Mouse (Mus musculus): ENCODE data around the gene Mau2. TPM values are rescaled to one million over a fixed set of nuclear protein-coding genes. Genes with fewer than 3 reads are reported as not detected.
A peak's percentile ranks its signal among the peaks of the same experiment; 100 is the strongest.
"Not testable (repeated sequence)": the region's sequence is repeated elsewhere in the genome, so short reads cannot be mapped to it uniquely, and the experiment has no call there.

Gene Mau2
- 10 to 100 TPM; 36.4 to 50.1 TPM for polyA plus RNA-seq (2017; shearing (Covaris generic))

- ATAC-seq: peak; percentile 95
Observed at GRCm38 (mm10) chr8:70042583-70043455, at the start of gene Mau2, which contains the start of gene Sugp1. Gene Mau2, minus strand, starts transcription at chr8:70042734. Gene Sugp1, plus strand, starts transcription at chr8:70042813.

- ATAC-seq: no peak
Observed at GRCm38 (mm10) chr8:70089296-70089960, 46.9 kb upstream of the Mau2 start.

DNA sequence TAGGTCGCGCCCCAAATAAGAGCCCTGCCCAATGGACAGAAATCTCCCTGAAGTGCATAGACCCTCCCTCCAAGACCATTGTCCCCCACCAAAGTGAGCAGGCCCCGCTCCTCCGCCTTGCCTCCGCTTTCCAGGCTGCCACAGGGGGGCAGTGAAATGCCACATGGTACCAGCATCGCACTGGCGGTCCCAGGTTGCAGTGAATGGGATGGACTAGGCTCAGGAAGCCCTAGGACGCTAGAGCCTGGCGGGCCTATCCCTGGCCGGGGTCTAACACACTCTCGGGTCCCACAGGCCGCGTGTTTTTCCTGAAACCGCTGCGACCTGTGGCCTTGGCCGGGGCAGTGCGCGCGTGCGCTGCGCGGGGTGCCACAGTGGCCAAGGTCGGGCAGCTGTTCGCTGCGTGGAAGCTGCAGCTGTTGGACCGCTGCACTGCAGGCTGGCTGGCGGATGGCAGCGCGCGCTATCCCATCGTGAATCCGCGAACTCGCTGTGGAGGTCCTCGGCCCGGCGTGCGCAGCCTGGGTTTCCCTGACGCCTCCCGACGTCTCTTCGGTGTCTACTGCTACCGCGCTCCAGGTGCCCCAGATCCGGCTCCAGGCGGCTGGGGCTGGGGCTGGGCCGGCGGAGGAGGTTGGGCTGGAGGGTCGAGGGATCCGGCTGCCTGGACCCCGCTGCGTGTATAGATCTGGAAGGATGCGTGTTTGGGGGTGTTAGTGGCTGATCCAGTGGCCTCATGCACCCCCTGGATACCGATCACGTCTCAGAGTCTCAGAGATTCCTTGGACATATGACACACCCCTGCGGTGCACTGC, 45.5 kb upstream of the Mau2 start:
- ATAC-seq: no peak

GRCm38 (mm10) chr8:70087237-70087636, 44.7 kb upstream of the Mau2 start:
- no peak for ATAC-seq

- ATAC-seq: no peak
Observed at GRCm38 (mm10) chr8:70086151-70086550, 43.6 kb upstream of the Mau2 start.

GRCm38 (mm10) chr8:70084191-70085065, 41.9 kb upstream of the Mau2 start:
- no peak for ATAC-seq

- ATAC-seq: no peak
Observed at GRCm38 (mm10) chr8:70083285-70083684, 40.8 kb upstream of the Mau2 start, which contains the start of gene Hapln4. Gene Hapln4, plus strand, starts transcription at chr8:70083457.

GRCm38 (mm10) chr8:70081976-70082375, 39.4 kb upstream of the Mau2 start:
- no peak for ATAC-seq

DNA sequence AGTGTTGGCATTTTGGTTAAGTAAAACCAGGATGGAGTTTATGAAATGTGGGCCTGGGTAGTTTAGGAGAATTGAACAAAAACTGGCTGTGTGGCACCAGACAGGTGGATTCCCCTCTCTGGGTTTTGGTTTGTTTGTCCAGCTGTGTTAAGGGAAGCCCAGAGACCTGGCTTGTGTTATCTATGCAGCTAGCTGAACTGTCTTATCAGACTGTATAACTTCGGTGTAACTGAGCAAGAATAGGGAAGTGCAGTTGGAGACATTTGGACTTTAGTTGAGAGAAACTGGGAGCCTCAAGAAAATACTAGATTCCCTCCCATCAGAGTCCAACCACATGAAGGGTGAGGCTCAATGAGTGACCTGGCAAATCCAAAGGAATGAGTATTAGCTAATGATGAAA, 31.1 kb upstream of the Mau2 start:
- no peak for ATAC-seq

DNA sequence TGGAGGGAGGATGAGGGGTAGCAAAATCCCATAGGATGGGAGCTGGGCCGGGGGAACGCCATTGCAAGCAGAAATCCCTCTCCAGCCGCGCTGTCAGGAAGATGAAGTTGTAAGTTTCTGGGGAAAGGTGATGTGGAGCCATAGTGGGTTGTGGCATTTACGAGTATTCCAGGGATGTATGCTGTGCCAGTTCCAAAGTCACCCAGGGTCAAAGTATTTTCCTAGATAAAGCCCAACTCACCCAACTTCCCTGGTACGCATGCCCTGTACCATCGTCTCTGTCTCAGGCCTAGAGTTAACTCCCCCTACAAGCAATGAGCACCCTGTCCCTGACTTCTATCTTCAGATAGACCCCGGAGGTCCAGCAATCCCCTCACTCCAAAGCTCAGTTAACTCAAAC, 30.6 kb upstream of the Mau2 start:
- no peak for ATAC-seq

DNA sequence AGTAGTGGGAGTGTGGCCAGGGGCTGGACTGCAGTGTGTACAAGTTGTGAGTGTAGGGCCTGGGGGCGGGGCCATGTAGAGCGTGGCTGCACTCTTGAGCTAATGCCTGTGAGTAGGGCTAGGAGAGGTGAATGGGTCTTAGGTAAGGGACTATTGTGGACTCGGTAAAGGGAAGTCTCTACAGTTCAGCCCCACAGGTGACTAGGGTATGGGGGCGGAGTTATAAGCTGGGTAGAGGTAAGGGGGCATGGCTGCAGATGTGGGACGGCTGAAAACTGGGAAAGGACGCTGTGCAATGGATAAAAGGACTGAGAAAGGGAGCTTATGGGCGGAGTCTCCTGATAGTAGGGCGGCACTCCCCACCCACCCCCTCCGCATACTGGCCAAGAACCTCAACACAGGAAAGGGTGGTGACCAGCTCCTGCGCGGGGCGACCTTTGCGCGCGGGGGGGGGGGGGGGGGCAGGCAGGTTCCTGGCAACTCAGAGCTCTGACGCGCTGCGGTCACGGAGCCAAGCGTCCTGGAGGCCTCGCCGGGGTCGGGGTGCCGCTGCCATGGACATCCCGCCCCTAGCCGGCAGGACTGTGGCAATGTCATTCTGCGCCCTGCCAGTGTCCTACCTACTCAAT, 30.0 kb upstream of the Mau2 start, which contains the start of gene Tm6sf2:
TSS of gene Tm6sf2 (plus strand) at position 484 of the 629 bp plus-strand sequence.
- ATAC-seq: no peak

- no peak for ATAC-seq
Observed at GRCm38 (mm10) chr8:70071836-70072440, 29.4 kb upstream of the Mau2 start.

GRCm38 (mm10) chr8:70057721-70058120, 15.2 kb upstream of the Mau2 start:
- ATAC-seq: no peak

- ATAC-seq: not testable (repeated sequence)
Observed at GRCm38 (mm10) chr8:70050434-70050833, 7.9 kb upstream of the Mau2 start.

DNA sequence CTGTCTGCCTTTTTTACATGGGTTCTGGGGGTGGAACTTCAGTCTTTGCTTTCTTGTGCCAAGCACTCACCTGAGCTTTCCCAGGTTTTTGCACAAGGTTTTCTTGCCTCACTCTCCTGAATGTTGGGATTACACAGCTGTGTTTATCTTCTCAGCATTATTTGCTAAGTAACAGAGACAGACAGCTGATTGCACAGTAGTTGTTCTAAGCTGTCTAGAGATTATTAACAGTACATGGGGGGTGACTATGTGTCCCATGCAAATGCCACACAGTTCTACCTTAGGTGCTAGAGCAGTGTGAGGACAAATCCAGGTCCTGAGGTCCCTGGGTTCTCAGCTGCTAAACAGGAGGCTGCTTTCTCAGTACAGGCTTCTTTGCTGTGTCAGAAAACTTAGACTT, 7.1 kb upstream of the Mau2 start:
- no peak for ATAC-seq

- ATAC-seq: no peak
Observed at GRCm38 (mm10) chr8:70043996-70044395, 1.5 kb upstream of the Mau2 start.

- ATAC-seq: no peak
Observed at GRCm38 (mm10) chr8:70041885-70042546, 518 bp downstream of the Mau2 start.

- no peak for ATAC-seq
Observed at GRCm38 (mm10) chr8:70037994-70038393, 4.5 kb downstream of the Mau2 start.

DNA sequence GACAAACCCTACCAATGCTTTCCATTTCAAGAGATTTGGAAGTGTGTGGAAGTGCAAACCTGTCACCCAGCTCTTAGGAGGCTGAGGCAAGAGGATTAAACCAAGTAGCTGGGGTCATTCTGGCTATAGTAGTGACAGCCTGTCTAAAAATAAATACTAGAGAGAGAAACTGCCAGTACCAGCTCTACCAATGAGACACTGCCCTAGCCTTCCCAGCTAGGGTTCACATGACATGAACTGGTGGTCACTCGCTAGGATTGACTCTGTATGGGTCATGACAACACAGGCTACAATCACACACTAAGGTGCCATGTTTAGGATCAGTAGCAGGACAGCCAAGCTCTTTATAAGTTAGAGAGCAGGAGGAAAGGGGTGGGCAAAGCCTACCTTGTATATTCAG, 12.3 kb downstream of the Mau2 start:
- ATAC-seq: no peak

DNA sequence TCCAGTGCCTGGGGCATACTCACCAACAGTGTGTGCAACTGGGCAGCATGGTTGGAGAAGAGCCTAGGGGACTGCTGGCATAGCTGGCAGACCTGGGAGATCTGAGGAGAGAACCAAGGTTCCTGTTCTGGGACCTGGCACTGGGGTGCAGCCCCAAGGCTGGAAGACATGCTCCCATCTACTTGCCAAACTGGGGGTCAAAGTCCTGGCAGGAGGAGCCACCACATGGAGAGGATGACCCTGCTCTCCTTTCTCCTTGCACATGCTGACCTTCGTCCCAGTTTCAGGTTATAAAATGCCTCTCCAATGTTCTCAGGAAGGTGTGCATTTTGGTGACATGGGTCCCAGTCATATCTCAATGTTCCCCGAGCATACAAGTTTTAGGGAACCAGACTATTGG, 16.4 kb downstream of the Mau2 start:
- ATAC-seq: no peak
